Mouse (Mus musculus): Measurements from ENCODE around the gene Calm1. TPM values are rescaled to one million over a fixed set of nuclear protein-coding genes. Genes with fewer than 3 reads are reported as not detected.
A peak's percentile ranks its signal among the peaks of the same experiment; 100 is the strongest.

Calm1 gene
- 385 TPM for polyA plus RNA-seq (2012; fragmentation: generic; extraction: Trizol)

DNA sequence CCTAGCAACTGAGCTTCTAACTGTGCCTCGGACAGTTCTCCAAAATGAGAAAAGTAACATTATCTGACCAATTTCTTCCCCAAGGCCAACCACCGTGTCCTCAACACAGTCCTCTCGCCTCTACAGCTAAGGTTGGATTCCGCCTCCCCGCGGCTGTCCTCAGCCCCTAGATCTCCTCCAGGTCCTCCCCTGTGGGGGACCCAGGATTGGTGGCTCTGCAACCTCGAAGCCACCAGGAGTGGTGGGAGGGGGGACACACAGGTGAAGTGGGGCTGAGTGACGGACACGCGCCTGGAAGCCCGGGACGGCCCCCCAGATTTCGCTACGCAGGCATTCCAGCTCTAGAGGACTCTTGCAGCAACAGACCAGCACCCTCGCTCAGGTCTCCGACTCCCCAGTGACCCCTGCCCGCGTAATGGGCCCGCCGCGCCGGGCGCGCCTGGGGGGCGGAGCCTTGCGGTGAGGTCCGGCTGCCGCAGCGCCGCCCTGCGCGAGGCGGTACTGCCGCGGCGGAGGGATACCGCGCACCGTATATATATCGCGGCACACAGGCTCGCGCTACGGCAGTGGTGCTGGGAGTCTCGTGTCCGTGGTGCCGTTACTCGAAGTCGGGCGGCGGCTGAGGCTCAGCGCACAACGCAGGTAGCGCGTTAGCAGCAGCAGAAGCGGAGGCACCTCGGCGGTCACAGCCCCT, at the start of gene Calm1:
Gene Calm1, plus strand, starts transcription at position 469 of the 694 bp plus-strand sequence.
- H3K27me3 ChIP-seq (ENCODE audit: control insufficient read depth, insufficient read depth, insufficient read length) = no peaks in the 10 kb centered on the region
- peak within 1 kb of the TSS; percentile 87 for H3K4me3 ChIP-seq
- H3K4me2 ChIP-seq (ENCODE audit: low read depth) = peak within 1 kb of the TSS; percentile 94
- H3K36me3 ChIP-seq (ENCODE audit: control insufficient read depth, insufficient read depth) = peaks cover 21% of the 10 kb centered on the region
- TF ChIP-seq SRF (IDR thresholded peaks at IDR 0.05; ENCODE audit: control insufficient read depth, insufficient read length, low read depth) (peak; percentile 78), POLR2A (IDR thresholded peaks at IDR 0.05; ENCODE audit: insufficient read length, low read depth) (peak; percentile 100), CEBPB (IDR thresholded peaks at IDR 0.05; ENCODE audit: insufficient read depth, poor library complexity, severe bottlenecking) (no peak), MYOG (IDR thresholded peaks at IDR 0.05; ENCODE audit: control insufficient read depth in 1 of 3, insufficient read depth in 1 of 3, insufficient read length in 2 of 3, low read depth in 2 of 3) (peak in 2 of 3 experiments; percentile 84 to 87), E2F4 (IDR thresholded peaks at IDR 0.05; ENCODE audit: insufficient read depth) (peak; percentile 46), USF1 (IDR thresholded peaks at IDR 0.05; ENCODE audit: low read depth) (no peak), TCF3 (IDR thresholded peaks at IDR 0.05; ENCODE audit: insufficient read length, low read depth) (peak; percentile 59), MAX (IDR thresholded peaks at IDR 0.05; ENCODE audit: low read depth) (no peak), TCF12 (IDR thresholded peaks at IDR 0.05; ENCODE audit: insufficient read depth, poor library complexity, severe bottlenecking) (no peak), REST (IDR thresholded peaks at IDR 0.05; ENCODE audit: insufficient read depth, insufficient read length) (peak; percentile 77), POLR2AphosphoS2 (IDR thresholded peaks at IDR 0.05; ENCODE audit: insufficient read length, low read depth) (peak; percentile 100), MYOD1 (IDR thresholded peaks at IDR 0.05; ENCODE audit: control insufficient read depth in 1 of 3, insufficient read length in 2 of 3, low read depth in 2 of 3) (peak in 2 of 3 experiments; percentile 59 to 74)
- H3K79me2 ChIP-seq (ENCODE audit: control insufficient read depth, insufficient read depth) = peaks cover 47% of the 10 kb centered on the region
- peak within 1 kb of the TSS; percentile 40 for H3ac ChIP-seq (ENCODE audit: control insufficient read depth, insufficient read length)

DNA sequence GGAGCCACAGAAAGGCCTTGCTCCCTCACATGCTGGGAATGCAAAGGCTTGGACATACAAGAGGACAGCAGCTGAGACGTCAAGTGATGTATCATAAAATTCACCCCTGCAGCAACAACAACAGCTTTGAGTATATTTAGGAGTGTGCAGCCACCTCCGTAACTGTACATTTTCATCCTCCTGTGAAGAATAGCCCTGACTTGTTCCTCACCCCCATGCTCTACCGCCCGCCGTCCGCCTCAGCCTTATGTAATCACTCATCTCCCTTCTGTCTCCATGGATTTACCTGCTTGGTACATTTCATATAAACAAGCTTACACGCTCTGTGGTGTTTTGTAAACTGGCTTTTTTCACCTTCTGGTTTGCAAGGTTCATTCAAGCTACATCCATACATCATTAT, 46.8 kb upstream of the Calm1 start:
- no peak overlapping the region for H3ac ChIP-seq (ENCODE audit: control insufficient read depth, insufficient read length)
- H3K36me3 ChIP-seq (ENCODE audit: control insufficient read depth, insufficient read depth) = peaks cover 8% of the 10 kb centered on the region
- H3K4me2 ChIP-seq (ENCODE audit: low read depth) = no peak overlapping the region
- no peaks in the 10 kb centered on the region for H3K27me3 ChIP-seq (ENCODE audit: control insufficient read depth, insufficient read depth, insufficient read length)
- TF ChIP-seq CEBPB (IDR thresholded peaks at IDR 0.05; ENCODE audit: insufficient read depth, poor library complexity, severe bottlenecking) (no peak), SRF (IDR thresholded peaks at IDR 0.05; ENCODE audit: control insufficient read depth, insufficient read length, low read depth) (no peak), TCF3 (IDR thresholded peaks at IDR 0.05; ENCODE audit: insufficient read length, low read depth) (no peak), TCF12 (IDR thresholded peaks at IDR 0.05; ENCODE audit: insufficient read depth, poor library complexity, severe bottlenecking) (no peak), MAX (IDR thresholded peaks at IDR 0.05; ENCODE audit: low read depth) (no peak), E2F4 (IDR thresholded peaks at IDR 0.05; ENCODE audit: insufficient read depth) (no peak), MYOD1 (IDR thresholded peaks at IDR 0.05; ENCODE audit: control insufficient read depth in 1 of 3, insufficient read length in 2 of 3, low read depth in 2 of 3) (no peak), MYOG (IDR thresholded peaks at IDR 0.05; ENCODE audit: control insufficient read depth in 1 of 3, insufficient read depth in 1 of 3, insufficient read length in 2 of 3, low read depth in 2 of 3) (no peak), USF1 (IDR thresholded peaks at IDR 0.05; ENCODE audit: low read depth) (no peak)
- H3K79me2 ChIP-seq (ENCODE audit: control insufficient read depth, insufficient read depth) = peaks cover 21% of the 10 kb centered on the region
- no peak overlapping the region for H3K4me3 ChIP-seq

DNA sequence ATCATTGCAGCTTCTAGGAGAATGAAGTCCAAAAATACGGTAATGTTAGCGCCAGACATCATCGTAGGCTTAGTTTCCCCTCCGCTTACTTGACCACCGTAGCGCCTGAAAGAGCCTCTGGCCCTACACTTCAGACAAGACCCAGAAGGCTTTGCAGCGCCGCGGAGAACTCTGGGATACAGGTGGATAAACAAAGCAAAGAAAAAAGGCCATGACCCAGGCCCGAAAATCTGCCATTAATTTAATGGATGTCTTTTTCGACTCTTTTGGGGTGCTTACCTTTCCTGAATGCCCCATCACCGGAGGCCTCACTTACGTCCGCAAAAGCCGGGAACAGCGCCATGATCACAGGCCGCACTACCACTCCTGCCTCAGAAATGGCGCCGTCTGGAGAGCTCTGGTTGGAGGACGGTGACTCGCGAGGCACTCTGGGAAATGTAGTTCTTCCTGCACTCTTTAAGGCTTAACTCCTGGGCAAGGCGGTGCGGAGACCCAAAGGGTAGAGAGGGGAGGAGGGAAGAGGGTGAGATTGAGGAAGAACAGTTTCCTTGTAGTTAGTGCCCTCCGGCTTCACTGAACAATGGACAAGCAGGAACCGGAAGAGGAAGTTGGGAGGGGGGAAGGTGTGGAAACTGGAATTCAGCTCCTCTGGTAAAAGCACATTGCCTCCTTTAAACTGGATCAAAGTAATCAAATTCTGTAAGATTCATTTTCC, 39.8 kb upstream of the Calm1 start, which contains the start of gene Nrde2:
Gene Nrde2, minus strand, starts transcription at position 393 of the 715 bp plus-strand sequence.
- Histone ChIP-seq H3K27me3 (ENCODE audit: control insufficient read depth, insufficient read depth, insufficient read length) (no peaks in the 10 kb centered on the region), H3K4me3 (peak within 1 kb of the TSS; percentile 76), H3K79me2 (ENCODE audit: control insufficient read depth, insufficient read depth) (peaks cover 37% of the 10 kb centered on the region), H3ac (ENCODE audit: control insufficient read depth, insufficient read length) (no peak within 1 kb of the TSS), H3K4me2 (ENCODE audit: low read depth) (peak within 1 kb of the TSS; percentile 99), H3K36me3 (ENCODE audit: control insufficient read depth, insufficient read depth) (no peaks in the 10 kb centered on the region)
- no peak for TF ChIP-seq CEBPB (IDR thresholded peaks at IDR 0.05; ENCODE audit: insufficient read depth, poor library complexity, severe bottlenecking)
- peak; percentile 46 for TF ChIP-seq POLR2A (IDR thresholded peaks at IDR 0.05; ENCODE audit: insufficient read length, low read depth)

DNA sequence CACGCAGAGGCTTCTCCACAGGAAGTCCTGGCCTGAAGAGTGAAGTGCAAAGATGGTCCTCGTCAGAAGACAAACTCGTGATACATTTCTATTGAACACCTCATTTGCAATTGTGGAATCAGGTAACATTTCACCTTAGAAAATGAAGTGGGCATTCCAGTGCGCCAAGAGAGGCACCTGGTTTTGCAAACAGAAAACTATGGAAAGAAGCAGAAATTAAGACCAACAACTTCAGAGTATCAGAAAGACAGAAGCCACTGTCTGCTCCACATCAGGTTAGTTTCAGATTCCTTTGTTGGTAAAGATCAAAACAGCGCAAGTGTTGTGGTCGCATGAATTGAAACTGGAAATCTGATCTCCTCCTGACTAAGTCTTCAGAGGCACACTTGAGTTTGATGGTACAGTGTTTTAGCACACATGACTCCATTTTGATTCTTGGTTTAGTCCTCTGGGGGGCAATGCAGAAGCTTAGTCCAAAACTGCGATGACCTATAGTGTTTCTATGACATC, 34.2 kb upstream of the Calm1 start:
- no peaks in the 10 kb centered on the region for H3K27me3 ChIP-seq (ENCODE audit: control insufficient read depth, insufficient read depth, insufficient read length)
- H3ac ChIP-seq (ENCODE audit: control insufficient read depth, insufficient read length) = no peak overlapping the region
- H3K4me2 ChIP-seq (ENCODE audit: low read depth) = no peak overlapping the region
- no peaks in the 10 kb centered on the region for H3K36me3 ChIP-seq (ENCODE audit: control insufficient read depth, insufficient read depth)
- TF ChIP-seq E2F4 (IDR thresholded peaks at IDR 0.05; ENCODE audit: insufficient read depth) = no peak
- TF ChIP-seq MAX (IDR thresholded peaks at IDR 0.05; ENCODE audit: low read depth) = no peak
- TF ChIP-seq MYOG (IDR thresholded peaks at IDR 0.05; ENCODE audit: control insufficient read depth in 1 of 3, insufficient read depth in 1 of 3, insufficient read length in 2 of 3, low read depth in 2 of 3) = no peak
- TF ChIP-seq POLR2AphosphoS2 (IDR thresholded peaks at IDR 0.05; ENCODE audit: insufficient read length, low read depth) = no peak
- TF ChIP-seq TCF3 (IDR thresholded peaks at IDR 0.05; ENCODE audit: insufficient read length, low read depth) = no peak
- no peak overlapping the region for H3K4me3 ChIP-seq
- no peaks in the 10 kb centered on the region for H3K79me2 ChIP-seq (ENCODE audit: control insufficient read depth, insufficient read depth)

DNA sequence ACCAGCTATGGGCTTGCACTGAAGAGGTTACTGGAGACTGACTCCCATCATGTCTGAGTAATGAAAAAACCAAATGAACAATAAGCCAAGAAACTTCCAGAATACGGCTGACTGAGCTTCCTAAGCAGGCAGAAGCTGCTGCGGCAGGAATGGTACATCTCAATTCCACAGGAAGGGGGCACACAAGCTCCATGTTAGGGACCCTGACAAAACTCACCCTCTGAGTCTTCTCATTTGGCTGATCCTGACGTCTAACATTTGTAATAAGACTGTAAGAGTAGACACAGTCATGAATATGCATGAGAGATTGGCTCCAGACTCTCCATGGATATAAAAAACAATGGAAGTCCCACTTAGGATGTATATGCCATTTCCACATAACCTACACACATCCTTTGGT, 33.1 kb upstream of the Calm1 start:
- Histone ChIP-seq H3K36me3 (ENCODE audit: control insufficient read depth, insufficient read depth) (no peaks in the 10 kb centered on the region), H3K79me2 (ENCODE audit: control insufficient read depth, insufficient read depth) (no peaks in the 10 kb centered on the region), H3K4me2 (ENCODE audit: low read depth) (no peak overlapping the region), H3K4me3 (no peak overlapping the region), H3K27me3 (ENCODE audit: control insufficient read depth, insufficient read depth, insufficient read length) (no peaks in the 10 kb centered on the region), H3ac (ENCODE audit: control insufficient read depth, insufficient read length) (no peak overlapping the region)
- TF ChIP-seq REST (IDR thresholded peaks at IDR 0.05; ENCODE audit: insufficient read depth, insufficient read length) (no peak), POLR2AphosphoS2 (IDR thresholded peaks at IDR 0.05; ENCODE audit: insufficient read length, low read depth) (no peak), TCF3 (IDR thresholded peaks at IDR 0.05; ENCODE audit: insufficient read length, low read depth) (no peak), USF1 (IDR thresholded peaks at IDR 0.05; ENCODE audit: low read depth) (no peak), MYOG (IDR thresholded peaks at IDR 0.05; ENCODE audit: control insufficient read depth in 1 of 3, insufficient read depth in 1 of 3, insufficient read length in 2 of 3, low read depth in 2 of 3) (no peak), MAX (IDR thresholded peaks at IDR 0.05; ENCODE audit: low read depth) (no peak), E2F4 (IDR thresholded peaks at IDR 0.05; ENCODE audit: insufficient read depth) (no peak), TCF12 (IDR thresholded peaks at IDR 0.05; ENCODE audit: insufficient read depth, poor library complexity, severe bottlenecking) (no peak), MYOD1 (IDR thresholded peaks at IDR 0.05; ENCODE audit: control insufficient read depth in 1 of 3, insufficient read length in 2 of 3, low read depth in 2 of 3) (no peak), POLR2A (IDR thresholded peaks at IDR 0.05; ENCODE audit: insufficient read length, low read depth) (no peak), SRF (IDR thresholded peaks at IDR 0.05; ENCODE audit: control insufficient read depth, insufficient read length, low read depth) (no peak)
